Mouse (Mus musculus) ES-Bruce4 (cell line): Measurements from ENCODE around the gene Kcnq4. TPM values are rescaled to one million over a fixed set of nuclear protein-coding genes. Genes with fewer than 3 reads are reported as not detected.

Experiments used
- H3K27ac ChIP-seq: 2 replicates; pipeline ENCODE4 v1.5.1; 2012; ENCODE audit warnings: low read length, inconsistent platforms; ENCODE audit not compliant: insufficient read depth
- H3K27me3 ChIP-seq: 2 replicates; pipeline ENCODE4 v1.6.1; 2012; ENCODE audit warnings: mild to moderate bottlenecking, low read length, inconsistent platforms; ENCODE audit not compliant: control insufficient read depth, poor library complexity, insufficient read depth, severe bottlenecking
- H3K36me3 ChIP-seq: 2 replicates; pipeline ENCODE4 v1.6.1; 2012; ENCODE audit warnings: inconsistent platforms, mild to moderate bottlenecking, low read length, moderate library complexity; ENCODE audit not compliant: control insufficient read depth, poor library complexity, insufficient read depth, severe bottlenecking
- H3K4me1 ChIP-seq: one replicate; pipeline ENCODE4 v1.8.1; 2011; ENCODE audit warnings: low read length; ENCODE audit not compliant: control insufficient read depth, insufficient read depth
- H3K4me3 ChIP-seq: 2 replicates; pipeline ENCODE4 v1.5.1; 2011; ENCODE audit warnings: low read depth, mild to moderate bottlenecking, low read length
- H3K9ac ChIP-seq: 2 replicates; pipeline ENCODE4 v1.6.1; 2012; ENCODE audit warnings: low read depth, mild to moderate bottlenecking, inconsistent platforms; ENCODE audit not compliant: poor library complexity, severe bottlenecking
- H3K9me3 ChIP-seq: replicated peaks from 2 replicates; pipeline ENCODE4 v1.6.1; 2012; ENCODE audit warnings: mild to moderate bottlenecking, low read length, inconsistent platforms; ENCODE audit not compliant: control insufficient read depth, poor library complexity, insufficient read depth, severe bottlenecking
- CTCF ChIP-seq: IDR thresholded peaks from one replicate; pipeline ENCODE4 v1.8.1; 2011; ENCODE audit warnings: low read depth, low read length
- EP300 ChIP-seq: IDR thresholded peaks from 2 replicates; pipeline ENCODE4 v1.6.1; 2011; ENCODE audit warnings: low read depth, low read length; ENCODE audit not compliant: insufficient read depth
- POLR2A ChIP-seq: IDR thresholded peaks from one replicate; pipeline ENCODE4 v1.8.1; 2011; ENCODE audit warnings: low read length; ENCODE audit not compliant: insufficient read depth
- polyA plus RNA-seq: library from polyadenylated mRNA; stranded (reverse); fragments of >200 nt; gene quantifications from 2 replicates; pipeline ENCODE4 v1.2.4, GENCODE M21; 2011; ENCODE audit warnings: low read depth; ENCODE audit not compliant: missing spikeins, insufficient read depth, insufficient read length

Kcnq4 gene
- polyA plus RNA-seq, 1 experiment: 3.2 TPM

GRCm38 (mm10) chr4:120655898-120656297 is 92.5 kb downstream of the Kcnq4 start:
- Histone ChIP-seq H3K9ac (no peak overlapping the region), H3K27me3 (no peaks in the 10 kb centered on the region), H3K4me3 (no peak overlapping the region), H3K27ac (no peak overlapping the region), H3K9me3 (no peaks in the 10 kb centered on the region), H3K36me3 (no peaks in the 10 kb centered on the region), H3K4me1 (no peaks in the 10 kb centered on the region)
- TF ChIP-seq POLR2A: no peak
- TF ChIP-seq EP300: no peak
- no peak for TF ChIP-seq CTCF

GRCm38 (mm10) chr4:120650208-120650592 is 98.2 kb downstream of the Kcnq4 start:
- Histone ChIP-seq H3K4me3 (peak overlapping the region; percentile 75; the same call in 1 of the 2 replicates), H3K9me3 (no peaks in the 10 kb centered on the region), H3K36me3 (no peaks in the 10 kb centered on the region), H3K4me1 (no peaks in the 10 kb centered on the region), H3K27me3 (peaks cover 6% of the 10 kb centered on the region), H3K9ac (0 out of 2 replicates have a peak overlapping the region, but pooled peaks have one; percentile 34), H3K27ac (no peak overlapping the region)
- TF ChIP-seq EP300 (no peak), CTCF (no peak), POLR2A (no peak)

GRCm38 (mm10) chr4:120649369-120650207 is 98.8 kb downstream of the Kcnq4 start:
- Histone ChIP-seq H3K9me3 (no peaks in the 10 kb centered on the region), H3K4me1 (no peaks in the 10 kb centered on the region), H3K4me3 (peak overlapping the region; percentile 75), H3K27me3 (peaks cover 6% of the 10 kb centered on the region), H3K36me3 (no peaks in the 10 kb centered on the region), H3K27ac (no peak overlapping the region), H3K9ac (peak overlapping the region; percentile 34)
- TF ChIP-seq CTCF (no peak), POLR2A (no peak), EP300 (0 out of 2 replicates have a peak, but pooled peaks have one; percentile 40)

Other genes with a start within 250 kb of the Kcnq4 start
- gene Slfnl1, start 216.4 kb downstream of the Kcnq4 start, polyA plus RNA-seq: not detected in 2 replicates
- 130 TPM in 2 replicates for gene Ctps, start 178.3 kb downstream of the Kcnq4 start, polyA plus RNA-seq
- not detected in 2 replicates for gene Gm8439, start 159.9 kb downstream of the Kcnq4 start, polyA plus RNA-seq
- gene Cited4, start 82.0 kb downstream of the Kcnq4 start, polyA plus RNA-seq: 3.2 and 3.9 TPM in 2 replicates
- gene Nfyc, start 83.0 kb upstream of the Kcnq4 start, polyA plus RNA-seq: 40.1 and 46.2 TPM in 2 replicates
- gene Rims3, start 106.2 kb upstream of the Kcnq4 start, polyA plus RNA-seq: 7.3 and 9.3 TPM in 2 replicates
- gene Exo5, start 176.4 kb upstream of the Kcnq4 start, polyA plus RNA-seq: 14.0 and 17.0 TPM in 2 replicates
- gene Zfp69, start 203.1 kb upstream of the Kcnq4 start, polyA plus RNA-seq: 2.9 and 3.2 TPM in 2 replicates